Mouse (Mus musculus): Measurements from ENCODE around the gene Ank3.

Ank3 gene

GRCm38 (mm10) chr10:69967994-69968393, 569.4 kb downstream of the Ank3 start:
- WGBS: 72% methylated on average over 3 of the region's 4 CpGs

DNA sequence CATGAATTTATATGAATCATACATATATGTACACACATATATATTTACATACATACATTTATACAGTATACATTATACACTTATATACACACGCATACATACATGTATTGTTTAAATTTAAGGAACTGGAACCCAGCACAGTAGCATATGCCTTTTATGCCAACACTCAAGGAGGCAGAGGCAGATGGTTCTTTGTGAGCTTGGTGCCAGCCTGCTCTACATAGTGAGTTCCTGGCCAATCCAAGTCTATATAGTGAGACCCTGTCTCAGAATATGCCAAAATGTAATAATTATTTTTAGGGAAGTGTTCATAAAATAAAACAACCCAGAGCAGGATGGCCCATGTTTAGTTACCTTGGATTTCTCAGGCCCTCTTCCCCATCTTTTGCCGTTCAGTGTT, 581.1 kb downstream of the Ank3 start:
- 55% methylated on average over 2 of the region's 2 CpGs for WGBS

GRCm38 (mm10) chr10:69981386-69982097, 583.0 kb downstream of the Ank3 start:
- 73% methylated on average over 21 of the region's 21 CpGs for WGBS

DNA sequence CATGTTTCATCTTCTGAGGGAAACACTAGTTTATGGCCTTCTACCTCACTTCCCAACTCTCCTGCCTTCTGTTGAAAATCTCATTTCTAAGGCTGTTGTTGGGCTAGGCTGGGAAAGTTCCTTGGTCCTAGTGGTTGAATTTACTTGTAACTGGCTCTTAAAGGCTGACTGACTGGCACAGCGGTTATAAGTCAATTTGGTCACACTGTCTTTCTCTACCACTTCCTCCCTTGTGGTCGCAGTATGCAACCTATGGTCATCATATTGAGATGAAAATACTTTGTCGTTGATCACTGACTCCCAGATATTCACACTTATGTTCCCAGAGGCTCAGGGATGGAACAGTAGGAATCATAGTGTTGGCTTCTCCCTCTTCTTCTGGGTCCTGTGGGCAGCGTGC, 584.1 kb downstream of the Ank3 start:
- WGBS: 66% methylated on average over 4 of the region's 4 CpGs

GRCm38 (mm10) chr10:69987496-69987895, 588.9 kb downstream of the Ank3 start:
- WGBS: 94% methylated on average over 11 of the region's 11 CpGs

DNA sequence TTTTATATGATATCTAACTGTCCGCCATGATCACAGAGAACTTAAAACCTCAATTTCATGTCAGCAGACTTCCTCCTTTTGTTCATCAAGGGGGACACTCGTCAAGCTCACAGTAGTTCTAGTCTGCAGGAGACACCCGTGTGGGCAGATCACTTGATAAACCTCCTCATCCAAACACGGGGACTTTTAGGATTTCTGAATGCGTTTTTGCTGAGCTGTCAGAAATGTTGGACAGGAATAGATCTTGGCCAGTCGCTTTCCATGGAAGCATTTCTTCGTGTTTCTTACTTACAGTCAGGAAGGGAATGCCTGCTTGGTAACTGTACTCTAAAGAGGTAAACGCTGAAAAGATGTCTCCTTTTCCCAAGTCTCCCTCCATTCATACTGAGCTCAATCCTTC, 598.5 kb downstream of the Ank3 start:
- 53% methylated on average over 8 of the region's 8 CpGs for WGBS

DNA sequence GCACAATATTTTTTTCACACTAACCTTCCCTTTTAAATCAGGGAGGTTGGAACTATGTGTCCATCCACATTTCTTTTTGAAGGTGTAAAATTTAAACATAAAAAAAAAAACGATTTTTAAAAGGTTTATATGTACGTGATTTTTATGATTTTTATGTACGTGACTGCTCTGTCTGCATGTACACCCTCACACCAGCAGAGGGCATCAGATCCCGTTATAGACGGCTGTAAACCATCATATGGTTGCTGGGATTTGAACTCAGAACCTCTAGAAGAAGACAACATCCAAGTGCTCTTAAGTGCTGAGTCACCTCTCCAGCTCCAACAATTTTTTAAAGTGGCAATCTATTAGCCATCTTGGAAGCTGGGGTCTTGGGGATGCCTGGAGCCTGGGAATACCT, 605.5 kb downstream of the Ank3 start:
- 80% methylated on average over 5 of the region's 5 CpGs for WGBS

GRCm38 (mm10) chr10:70004831-70005230, 606.3 kb downstream of the Ank3 start:
- WGBS: 97% methylated on average over 15 of the region's 15 CpGs

GRCm38 (mm10) chr10:70006380-70006779, 607.8 kb downstream of the Ank3 start:
- WGBS: 52% methylated on average over 9 of the region's 9 CpGs

DNA sequence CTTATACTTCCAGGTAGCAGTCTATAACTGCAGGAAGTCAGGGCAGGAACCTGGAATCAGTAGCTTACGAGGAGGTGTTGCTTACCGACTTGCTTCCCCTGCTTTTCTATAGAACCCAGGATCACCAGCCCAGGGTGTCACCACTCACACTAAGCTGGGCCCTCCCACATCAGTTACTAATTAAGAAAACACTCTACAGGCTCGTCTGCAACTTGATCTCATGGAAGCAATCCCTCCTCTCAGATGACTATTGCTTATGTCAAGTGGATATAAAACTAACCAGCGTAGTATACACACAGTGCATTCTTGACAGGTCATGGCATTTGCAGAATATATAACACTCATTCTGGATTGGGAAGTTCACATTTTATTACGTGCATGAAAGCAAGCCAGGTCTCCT, 613.2 kb downstream of the Ank3 start:
- WGBS: 46% methylated on average over 5 of the region's 5 CpGs

DNA sequence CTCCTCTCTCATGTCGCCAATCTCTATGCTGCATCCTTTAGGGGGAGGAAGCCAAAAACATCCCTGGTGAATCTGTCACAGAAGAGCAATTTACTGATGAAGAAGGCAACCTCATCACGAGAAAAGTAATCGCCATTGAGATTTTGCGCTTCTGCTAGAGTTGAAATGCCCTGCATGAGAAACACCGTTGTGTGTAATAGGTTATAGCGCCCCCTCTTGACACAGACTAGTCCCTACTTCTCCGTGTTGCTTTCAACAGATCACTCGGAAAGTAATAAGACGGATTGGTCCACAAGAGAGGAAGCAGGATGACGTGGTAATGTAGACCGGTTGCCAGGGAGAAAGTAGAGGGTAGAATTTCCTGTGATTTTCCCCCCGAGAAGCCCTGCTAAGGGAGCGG, 615.4 kb downstream of the Ank3 start:
- WGBS: 88% methylated on average over 13 of the region's 13 CpGs

DNA sequence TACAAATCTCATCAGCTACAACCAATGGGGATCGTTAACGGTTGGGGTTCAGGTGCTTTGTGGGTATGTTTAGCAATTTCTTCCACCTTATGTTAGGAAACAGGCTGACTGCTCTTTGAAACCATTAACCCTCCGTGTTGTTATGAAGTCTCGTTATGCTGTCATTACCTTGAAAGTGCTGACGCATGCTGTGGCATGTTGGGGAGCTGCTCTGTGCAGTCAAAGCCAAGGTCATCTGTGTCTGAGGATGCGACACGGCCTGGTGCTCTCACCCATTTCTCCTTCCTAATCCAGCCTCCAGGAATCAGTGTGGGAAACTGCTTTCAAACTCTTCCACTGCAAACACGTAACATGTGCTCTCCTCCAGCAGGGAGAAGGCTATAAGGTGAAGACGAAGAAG, 616.6 kb downstream of the Ank3 start:
- WGBS: 68% methylated on average over 9 of the region's 9 CpGs

DNA sequence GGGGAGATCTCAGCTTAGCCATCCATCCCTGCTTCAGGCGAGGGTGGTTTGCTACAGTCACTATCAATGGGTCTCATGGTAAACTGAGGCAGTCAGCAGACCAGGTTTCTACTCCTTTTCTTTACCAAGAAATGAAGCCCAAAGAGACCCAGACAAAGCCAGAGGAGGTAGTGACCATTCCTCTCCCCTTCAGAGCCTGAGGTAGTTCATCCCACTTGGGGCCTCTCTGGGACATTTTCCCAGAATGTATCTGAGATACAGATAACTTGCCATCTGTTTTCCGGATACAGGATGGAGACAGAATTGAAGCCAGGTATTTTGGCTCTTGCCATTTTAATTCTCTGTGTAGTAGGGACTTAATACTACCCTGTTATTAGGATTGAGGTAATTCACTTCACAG, 620.1 kb downstream of the Ank3 start:
- WGBS: 69% methylated on average over 2 of the region's 2 CpGs

- 66% methylated on average over 10 of the region's 10 CpGs for WGBS
These were observed 623.1 kb downstream of the Ank3 start for GRCm38 (mm10) chr10:70021667-70022066.

GRCm38 (mm10) chr10:70022596-70022995, 624.0 kb downstream of the Ank3 start:
- 69% methylated on average over 5 of the region's 5 CpGs for WGBS

- 70% methylated on average over 11 of the region's 11 CpGs for WGBS
These were observed 625.3 kb downstream of the Ank3 start for GRCm38 (mm10) chr10:70023861-70024260.

DNA sequence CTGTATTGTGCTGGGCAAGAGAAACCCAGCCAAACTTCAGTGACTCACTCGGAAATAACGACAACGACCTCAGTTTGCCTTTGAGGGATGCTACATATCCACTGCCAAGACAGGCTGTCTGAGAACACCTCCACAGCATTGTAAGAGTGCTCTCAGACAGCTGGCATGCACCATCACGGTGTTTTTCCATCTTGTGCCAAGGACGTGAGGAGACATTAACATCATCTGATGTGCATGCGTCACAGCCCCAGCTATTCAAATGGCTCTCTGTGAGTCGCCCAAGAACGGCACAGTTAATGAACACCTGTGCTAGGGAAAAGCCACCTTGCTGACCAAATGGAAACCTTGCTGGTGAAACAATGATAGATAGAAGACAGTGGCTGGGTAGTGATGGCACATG, 633.4 kb downstream of the Ank3 start:
- 26% methylated on average over 8 of the region's 8 CpGs for WGBS

DNA sequence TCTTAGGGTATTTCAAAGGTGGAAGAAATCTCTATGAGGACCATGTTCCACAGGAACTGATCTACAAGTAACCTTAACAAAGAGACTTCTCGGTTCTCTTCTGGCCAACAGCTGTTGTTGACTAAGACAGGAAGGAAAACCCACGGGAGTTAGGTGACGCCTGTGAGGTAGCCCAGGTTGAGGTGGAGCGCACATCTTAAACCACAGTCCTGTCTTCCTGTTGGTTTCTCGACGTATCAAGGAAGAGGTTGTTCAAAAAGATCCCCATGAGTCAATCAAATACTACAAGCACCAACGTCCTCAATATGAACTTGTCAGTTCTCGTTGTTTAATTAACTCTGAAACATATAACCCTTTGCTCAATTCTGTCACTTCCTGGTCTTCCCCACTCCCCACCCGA, 634.4 kb downstream of the Ank3 start:
- 88% methylated on average over 9 of the region's 9 CpGs for WGBS

- 77% methylated on average over 3 of the region's 3 CpGs for WGBS
These were observed 635.3 kb downstream of the Ank3 start for GRCm38 (mm10) chr10:70033856-70034255.

DNA sequence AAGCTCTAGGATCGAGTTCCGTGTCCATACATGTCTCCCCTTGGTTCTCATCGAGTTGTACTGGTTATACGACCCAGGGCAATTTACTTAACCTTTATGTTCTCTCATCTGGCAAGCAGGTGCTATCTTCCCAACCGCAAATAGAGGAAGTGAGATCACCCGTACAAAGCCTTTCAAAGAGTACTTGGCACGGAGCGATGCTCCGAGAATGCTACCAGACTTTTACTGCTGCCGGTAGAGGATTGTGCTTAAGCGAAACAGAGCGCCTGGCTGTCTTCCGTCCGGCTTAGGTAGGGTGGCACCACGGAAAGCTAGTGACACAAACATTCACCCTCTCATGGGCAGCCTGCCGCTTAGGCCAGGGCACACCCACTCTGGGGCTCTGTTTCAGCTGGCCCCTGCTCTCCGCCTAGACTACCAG, 641.3 kb downstream of the Ank3 start:
- WGBS: 80% methylated on average over 17 of the region's 17 CpGs

DNA sequence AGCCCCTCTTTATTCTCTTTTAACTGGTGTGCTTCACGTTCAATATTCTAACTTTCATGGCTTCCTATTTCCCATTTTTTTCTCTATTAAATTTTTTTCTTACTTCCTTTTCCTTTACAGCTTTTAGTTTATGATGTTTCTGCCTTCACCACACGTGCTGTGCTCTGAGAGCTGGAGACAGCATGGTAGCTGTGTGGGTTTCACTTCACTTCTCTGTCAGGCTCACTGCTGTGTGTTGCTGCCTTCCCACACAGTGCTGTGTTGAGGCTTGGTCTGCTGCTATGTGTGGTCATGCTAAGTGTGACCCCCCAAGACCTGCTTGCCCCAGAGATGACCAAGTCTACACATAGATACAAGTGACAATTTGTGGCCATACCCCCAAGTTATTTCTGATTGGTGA, 647.1 kb downstream of the Ank3 start:
- WGBS: 58% methylated on average over 2 of the region's 2 CpGs

- 88% methylated on average over 7 of the region's 7 CpGs for WGBS
These were observed 651.2 kb downstream of the Ank3 start for GRCm38 (mm10) chr10:70049771-70050170.

DNA sequence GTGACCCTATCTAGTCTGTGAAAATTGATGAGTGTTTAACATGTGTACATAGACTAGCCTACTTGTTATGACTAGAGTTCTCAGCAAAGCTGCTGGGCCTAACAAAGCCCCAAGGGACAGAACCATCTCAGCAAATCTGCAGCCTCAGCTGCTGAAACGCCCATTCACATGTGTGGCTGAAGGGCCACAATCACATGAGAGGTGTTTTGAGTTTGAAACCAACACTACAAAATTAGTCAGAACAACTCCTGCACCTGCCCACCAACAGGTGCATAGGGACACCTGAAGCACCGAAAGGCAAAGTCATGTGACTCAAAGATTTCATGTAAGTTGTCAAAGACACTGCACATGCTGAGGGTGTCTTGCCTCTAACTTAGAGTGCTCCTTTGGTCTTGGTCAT, 656.7 kb downstream of the Ank3 start:
- WGBS: 96% methylated on average over 2 of the region's 2 CpGs

GRCm38 (mm10) chr10:70057064-70057463, 658.5 kb downstream of the Ank3 start:
- WGBS: 83% methylated on average over 3 of the region's 3 CpGs

Data from cerebral cortex, adult 2 months (tissue).